Mouse (Mus musculus) kidney, embryonic 16.5 days (tissue): ENCODE results near the gene Vrk2. TPM values are rescaled to one million over a fixed set of nuclear protein-coding genes. Genes with fewer than 3 reads are reported as not detected.

Experiments used
- ATAC-seq: fragments of 200-750 bp; cut with Nextera tagmentation; 2 replicates; pipeline ENCODE4 v1.8.0; 2017; ENCODE audit warnings: moderate TSS enrichment; ENCODE audit not compliant: low FRiP score, low TSS enrichment
- H3K27ac ChIP-seq: fragments of 300-500 bp; sonication (generic); 2 replicates; pipeline ENCODE4 v1.5.1; 2014; ENCODE audit warnings: low read length
- H3K27me3 ChIP-seq: fragments of 300-500 bp; sonication (generic); 2 replicates; pipeline ENCODE4 v1.6.1; 2014; ENCODE audit warnings: low read length, control low read depth, mixed read lengths; ENCODE audit not compliant: insufficient read depth
- H3K36me3 ChIP-seq: fragments of 300-500 bp; sonication (generic); 2 replicates; pipeline ENCODE4 v1.6.1; 2014; ENCODE audit warnings: low read length, control low read depth, mixed read lengths; ENCODE audit not compliant: insufficient read depth
- H3K4me1 ChIP-seq: fragments of 300-500 bp; sonication (generic); 2 replicates; pipeline ENCODE4 v1.6.1; 2014; ENCODE audit warnings: low read length, control low read depth, mixed read lengths; ENCODE audit not compliant: insufficient read depth
- H3K4me2 ChIP-seq: fragments of 300-500 bp; sonication (generic); replicated peaks from 2 replicates; pipeline ENCODE4 v1.6.1; 2014; ENCODE audit warnings: low read depth, low read length
- H3K4me3 ChIP-seq: fragments of 300-500 bp; sonication (generic); 2 replicates; pipeline ENCODE4 v1.5.1; 2014; ENCODE audit warnings: mild to moderate bottlenecking, low read length
- H3K9ac ChIP-seq: fragments of 300-500 bp; sonication (generic); replicated peaks from 2 replicates; pipeline ENCODE4 v1.6.1; 2014; ENCODE audit warnings: low read length
- H3K9me3 ChIP-seq: fragments of 300-500 bp; sonication (generic); 2 replicates; pipeline ENCODE4 v1.6.1; 2016; ENCODE audit warnings: low read length, control low read depth
- WGBS: fragments of 180-500 bp; shearing (Covaris S2); extraction: QIAGEN DNeasy Blood & Tissue Kit; methylation state at CpG from one replicate; pipeline ENCODE4 v1.1.7; 2014; 5-methylcytosine and 5-hydroxymethylcytosine counted together
- polyA plus RNA-seq: library from polyadenylated mRNA; unstranded; fragments of >200 nt; fragmentation: Nextera tagmentation; extraction: Ambion mirVana; gene quantifications from 2 replicates; pipeline ENCODE4 v1.2.1, GENCODE M21; 2015

The Vrk2 gene
- polyA plus RNA-seq, 1 experiment from 2014 or later = 18.6 TPM

DNA sequence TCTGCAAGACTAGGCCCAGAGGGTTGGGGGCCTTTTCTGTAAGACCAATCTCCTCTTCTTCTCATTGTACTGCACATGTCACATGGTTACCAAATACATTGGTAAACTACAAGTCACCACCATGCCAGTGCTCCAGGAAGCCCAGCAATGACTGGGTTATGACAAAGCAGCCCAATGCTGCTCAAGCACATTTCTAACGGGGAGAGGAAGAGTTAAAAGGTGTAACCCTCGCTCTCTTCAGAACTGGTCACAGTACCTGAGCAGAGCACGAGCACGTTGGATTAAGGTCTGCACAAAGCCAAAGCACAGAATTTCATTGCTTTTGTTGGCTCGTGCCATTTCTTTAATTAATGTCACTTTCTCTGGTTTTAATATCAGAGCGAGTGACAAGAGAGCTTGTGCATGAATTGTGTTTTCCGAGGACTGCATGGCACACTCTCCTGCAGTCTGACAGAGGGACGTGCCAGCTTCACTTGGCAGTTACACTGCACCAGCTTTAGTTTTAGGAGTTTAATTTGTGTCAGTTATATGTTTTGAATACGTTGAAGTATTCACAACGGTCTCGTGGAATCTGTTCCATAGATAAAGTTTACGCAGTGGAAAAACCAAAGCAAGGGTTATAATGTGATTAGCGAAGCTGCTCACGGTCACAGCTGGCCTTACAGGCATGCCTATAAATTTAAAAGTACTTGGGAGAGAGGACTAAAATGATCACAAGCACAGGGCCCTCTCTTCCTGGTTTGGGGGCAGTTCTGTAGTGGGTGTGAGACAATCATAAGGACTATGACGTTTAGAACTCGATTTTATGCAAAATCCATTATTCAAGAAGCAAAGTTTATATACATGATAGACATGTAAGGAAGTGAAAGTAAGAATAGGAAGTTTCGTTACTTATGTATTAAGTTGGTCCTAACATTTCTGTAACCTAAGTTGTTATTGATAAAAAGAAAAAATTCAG is 8.1 kb downstream of the Vrk2 start:
- H3K9me3 ChIP-seq = no peaks in the 10 kb centered on the region
- WGBS = 56% methylated on average over 17 of the region's 17 CpGs

DNA sequence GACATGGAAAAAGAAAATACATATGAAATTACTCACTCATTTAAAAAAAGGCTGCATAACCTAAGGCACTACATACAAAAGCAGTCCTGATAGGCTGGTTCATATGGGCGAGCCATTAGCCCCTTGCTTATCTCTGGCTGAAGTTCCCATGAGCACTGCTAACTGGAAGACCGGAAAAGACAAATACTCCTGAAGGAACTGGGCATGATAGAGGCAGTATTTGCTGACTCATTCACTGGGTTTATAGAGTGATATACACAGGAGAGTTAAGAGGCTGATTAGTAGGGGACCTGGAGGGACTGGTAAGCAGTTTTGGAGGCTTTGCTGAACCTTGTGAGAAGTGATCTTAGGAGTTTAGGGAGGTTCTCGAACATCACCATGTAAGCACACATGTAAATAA is 42.2 kb downstream of the Vrk2 start:
- H3K27ac ChIP-seq = no peak overlapping the region
- ATAC-seq = no peak

More for the DNA sequence above, 8.1 kb downstream of the Vrk2 start:
- Histone ChIP-seq H3K27ac (no peak overlapping the region), H3K4me3 (no peak overlapping the region), H3K4me1 (no peaks in the 10 kb centered on the region; the same call in 1 of the 2 replicates), H3K27me3 (no peaks in the 10 kb centered on the region), H3K36me3 (no peaks in the 10 kb centered on the region), H3K9ac (no peak overlapping the region), H3K4me2 (no peak overlapping the region)
- ATAC-seq = no peak

DNA sequence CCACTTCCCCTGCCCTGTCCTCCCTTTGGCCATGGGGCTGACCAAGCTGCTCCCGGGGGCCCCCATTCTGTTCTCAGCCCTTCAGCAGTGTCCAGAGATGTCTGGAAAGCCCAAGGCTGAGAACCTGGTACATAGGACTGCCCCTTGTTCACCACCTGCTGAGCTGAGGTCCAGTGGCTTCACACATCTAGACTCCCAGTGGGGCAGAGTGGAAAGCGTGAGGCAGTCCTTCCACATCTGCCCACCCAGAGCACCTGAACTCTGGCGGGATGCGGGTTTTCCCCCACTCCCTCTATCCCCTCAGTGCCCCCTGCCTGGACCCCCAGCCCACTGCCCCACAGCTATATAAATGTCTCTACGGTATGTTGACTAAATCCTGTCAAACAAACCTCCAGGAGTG is 56.0 kb downstream of the Vrk2 start:
- no peak overlapping the region for H3K27ac ChIP-seq
- H3K9ac ChIP-seq = no peak overlapping the region
- no peaks in the 10 kb centered on the region for H3K27me3 ChIP-seq
- no peak for ATAC-seq
- no peak overlapping the region for H3K4me2 ChIP-seq
- no peaks in the 10 kb centered on the region for H3K4me1 ChIP-seq
- H3K4me3 ChIP-seq = no peak overlapping the region
- no peaks in the 10 kb centered on the region for H3K36me3 ChIP-seq
- WGBS = 85% methylated on average over 5 of the region's 5 CpGs
- no peaks in the 10 kb centered on the region for H3K9me3 ChIP-seq

More for the DNA sequence above, 42.2 kb downstream of the Vrk2 start:
- Histone ChIP-seq H3K9me3 (no peaks in the 10 kb centered on the region), H3K4me1 (no peaks in the 10 kb centered on the region), H3K4me2 (no peak overlapping the region), H3K36me3 (no peaks in the 10 kb centered on the region), H3K27me3 (no peaks in the 10 kb centered on the region), H3K9ac (no peak overlapping the region), H3K4me3 (no peak overlapping the region)
- 87% methylated on average over 3 of the region's 3 CpGs for WGBS

DNA sequence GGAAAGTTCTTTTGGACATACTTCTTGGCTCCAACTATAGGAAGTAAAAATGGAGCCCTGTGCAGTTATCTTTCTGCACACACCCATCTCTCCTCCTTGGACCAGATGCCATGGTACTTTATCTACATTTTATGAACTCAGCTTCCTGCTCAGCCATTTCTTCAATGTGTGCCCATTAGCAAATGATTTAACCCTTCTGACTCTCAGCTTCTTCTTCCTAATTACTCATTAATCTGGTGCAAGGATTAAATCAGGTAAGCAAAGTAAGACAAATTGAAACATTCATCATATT is 60.0 kb downstream of the Vrk2 start:
- Histone ChIP-seq H3K9me3 (no peaks in the 10 kb centered on the region), H3K4me2 (no peak overlapping the region), H3K27me3 (no peaks in the 10 kb centered on the region), H3K4me1 (no peaks in the 10 kb centered on the region), H3K27ac (no peak overlapping the region), H3K36me3 (no peaks in the 10 kb centered on the region), H3K4me3 (no peak overlapping the region), H3K9ac (no peak overlapping the region)
- ATAC-seq = no peak

DNA sequence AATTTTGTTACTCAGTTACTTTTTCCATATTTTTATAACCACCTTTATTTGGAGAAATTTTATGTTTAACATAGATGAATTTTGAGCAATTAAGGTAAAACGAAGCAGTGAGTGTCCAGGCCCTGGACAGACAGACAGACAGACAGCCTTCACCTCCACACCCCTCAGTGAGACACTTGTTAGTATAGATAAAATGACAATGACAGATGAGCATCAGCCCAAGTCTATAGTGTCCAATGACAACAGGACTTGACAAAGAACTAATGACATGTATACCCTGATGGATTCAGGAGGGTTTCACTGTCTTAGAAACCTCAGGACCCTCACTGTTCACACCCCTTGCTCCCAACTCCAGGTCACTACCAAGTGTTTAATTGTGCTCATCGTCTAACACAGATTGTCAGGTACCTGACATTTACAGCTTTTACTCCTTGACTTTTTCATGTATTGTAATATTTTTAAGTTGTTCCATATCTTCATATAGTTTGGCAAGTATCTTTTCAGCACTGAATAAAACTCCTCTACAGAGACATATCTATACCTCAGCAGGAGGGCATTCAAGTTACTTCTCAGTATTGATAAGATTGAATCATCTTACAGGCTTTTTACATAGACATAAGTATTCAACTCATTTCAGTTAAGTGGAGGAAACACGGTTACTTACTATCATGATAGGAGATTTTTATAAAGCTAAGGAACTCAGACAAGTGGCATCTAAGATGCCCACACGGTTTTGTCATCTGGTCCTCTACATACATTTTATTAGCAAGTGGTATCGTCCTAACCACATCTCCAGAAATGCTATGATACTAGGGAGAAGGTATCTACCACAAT is 60.6 kb downstream of the Vrk2 start:
- H3K9ac ChIP-seq = no peak overlapping the region
- no peak overlapping the region for H3K27ac ChIP-seq
- no peak overlapping the region for H3K4me2 ChIP-seq
- H3K27me3 ChIP-seq = no peaks in the 10 kb centered on the region
- no peak overlapping the region for H3K4me3 ChIP-seq
- ATAC-seq = no peak
- H3K4me1 ChIP-seq = no peaks in the 10 kb centered on the region
- WGBS = 87% methylated on average over 5 of the region's 5 CpGs
- H3K9me3 ChIP-seq = no peaks in the 10 kb centered on the region
- H3K36me3 ChIP-seq = no peaks in the 10 kb centered on the region

DNA sequence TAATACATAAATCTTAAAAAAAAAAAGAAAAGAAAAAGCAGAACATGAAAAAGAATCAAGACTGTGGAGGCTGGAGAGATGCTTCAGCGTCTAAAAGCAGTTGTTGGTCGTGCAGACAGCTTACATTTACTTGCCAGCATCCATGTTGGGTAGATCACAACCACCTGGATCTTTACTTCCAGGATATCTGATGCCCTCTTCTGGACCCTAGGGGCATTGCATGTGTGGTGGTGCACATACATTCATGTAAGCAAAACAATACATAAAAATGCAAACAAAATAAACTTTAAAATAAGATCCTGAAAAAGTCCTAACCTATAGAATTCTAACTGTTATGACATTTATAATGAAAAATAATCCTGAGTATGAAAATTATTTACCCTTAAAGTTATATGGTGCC is 66.9 kb downstream of the Vrk2 start:
- Histone ChIP-seq H3K4me3 (no peak overlapping the region), H3K27me3 (no peaks in the 10 kb centered on the region), H3K36me3 (no peaks in the 10 kb centered on the region), H3K27ac (no peak overlapping the region), H3K9ac (no peak overlapping the region), H3K4me2 (no peak overlapping the region), H3K9me3 (no peaks in the 10 kb centered on the region), H3K4me1 (no peaks in the 10 kb centered on the region)
- WGBS = 89% methylated on average over 2 of the region's 2 CpGs
- ATAC-seq = no peak

DNA sequence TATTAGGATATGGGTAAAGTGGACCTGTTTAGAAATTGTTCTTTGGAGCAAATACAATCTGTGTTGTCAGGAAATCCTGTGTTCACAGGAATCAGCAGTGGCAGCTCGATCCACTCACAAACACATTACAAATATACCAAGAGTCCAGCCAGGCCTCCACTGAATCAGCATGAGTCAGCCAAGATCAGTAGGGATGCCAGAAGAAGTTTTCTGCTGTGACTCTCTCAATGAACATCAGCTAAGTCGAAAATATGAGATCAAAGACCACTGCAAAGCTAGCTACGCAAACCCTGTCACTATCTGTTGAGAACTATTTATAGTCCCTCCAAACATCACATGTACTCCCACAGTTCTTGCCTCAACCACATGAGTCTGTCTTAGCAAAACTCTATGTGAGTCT is 74.8 kb downstream of the Vrk2 start:
- ATAC-seq = no peak
- no peaks in the 10 kb centered on the region for H3K4me1 ChIP-seq
- no peak overlapping the region for H3K4me3 ChIP-seq
- no peaks in the 10 kb centered on the region for H3K36me3 ChIP-seq
- WGBS = 82% methylated on average over 3 of the region's 3 CpGs
- no peak overlapping the region for H3K4me2 ChIP-seq
- no peak overlapping the region for H3K9ac ChIP-seq
- no peaks in the 10 kb centered on the region for H3K9me3 ChIP-seq
- H3K27ac ChIP-seq = no peak overlapping the region
- no peaks in the 10 kb centered on the region for H3K27me3 ChIP-seq

DNA sequence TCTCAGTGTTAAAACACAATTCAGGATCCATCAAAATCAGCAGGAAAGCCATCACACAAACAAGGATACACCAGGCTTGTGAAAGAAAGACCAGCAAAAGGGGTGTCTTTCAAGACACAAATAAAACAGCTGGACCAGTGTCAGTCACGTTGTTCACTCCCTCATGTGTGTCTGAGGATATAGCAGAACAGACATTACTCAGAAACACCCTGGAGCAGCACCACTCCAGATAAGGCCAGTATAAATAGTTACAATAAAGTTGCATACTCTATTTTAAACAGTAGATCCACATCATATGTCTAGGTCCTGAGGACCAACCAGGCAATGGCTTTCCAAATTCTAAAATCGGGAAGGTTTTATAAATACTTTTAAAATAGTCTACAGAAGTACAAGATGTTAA is 77.7 kb downstream of the Vrk2 start:
- WGBS = 79% methylated on average over 2 of the region's 2 CpGs
- Histone ChIP-seq H3K4me3 (no peak overlapping the region), H3K9me3 (no peaks in the 10 kb centered on the region), H3K9ac (no peak overlapping the region), H3K4me1 (no peaks in the 10 kb centered on the region), H3K27me3 (no peaks in the 10 kb centered on the region), H3K27ac (no peak overlapping the region), H3K4me2 (no peak overlapping the region), H3K36me3 (no peaks in the 10 kb centered on the region)
- no peak for ATAC-seq

DNA sequence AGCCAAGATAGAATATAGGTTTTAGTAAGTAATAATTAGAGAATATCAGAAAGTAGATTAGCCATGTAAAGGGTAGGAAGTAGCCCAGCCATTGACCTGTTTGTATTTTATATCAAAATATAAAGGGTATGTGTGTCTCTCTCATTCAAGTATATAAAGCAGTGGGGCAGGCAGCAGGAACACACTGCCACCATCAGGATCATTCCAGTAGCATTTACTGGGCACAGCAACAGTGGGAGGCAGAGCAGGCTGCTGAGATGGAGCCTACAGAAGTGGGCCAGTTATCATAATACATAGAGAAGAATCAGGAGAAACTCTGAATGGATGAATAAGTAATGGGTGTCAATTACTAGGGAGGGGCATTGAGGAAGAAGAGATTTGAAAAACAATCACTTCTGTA is 80.1 kb downstream of the Vrk2 start:
- ATAC-seq = no peak
- Histone ChIP-seq H3K4me3 (no peak overlapping the region), H3K4me1 (no peaks in the 10 kb centered on the region), H3K9ac (no peak overlapping the region), H3K4me2 (no peak overlapping the region), H3K36me3 (no peaks in the 10 kb centered on the region), H3K27ac (no peak overlapping the region), H3K27me3 (no peaks in the 10 kb centered on the region), H3K9me3 (no peaks in the 10 kb centered on the region)

DNA sequence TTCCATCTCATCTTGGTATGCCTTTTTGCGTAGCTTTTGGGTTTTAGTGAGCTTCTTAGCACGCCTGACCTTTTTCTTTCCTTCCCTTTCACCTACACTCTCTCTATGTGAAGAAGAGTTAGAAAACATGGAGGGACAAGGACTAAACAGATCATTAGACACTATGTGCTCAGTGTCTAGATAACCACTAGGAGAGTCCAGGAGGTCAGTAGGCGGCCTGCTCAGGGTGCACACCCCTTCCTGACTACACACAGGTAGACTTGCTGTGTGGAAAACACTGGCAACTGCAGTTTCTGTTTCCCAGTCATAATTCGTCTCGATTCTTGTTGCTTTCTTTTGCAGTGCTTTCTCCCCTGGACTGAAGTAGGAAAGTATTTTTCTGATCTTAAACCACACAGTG is 97.8 kb downstream of the Vrk2 start:
- Histone ChIP-seq H3K4me3 (no peak overlapping the region), H3K4me2 (no peak overlapping the region), H3K27me3 (no peaks in the 10 kb centered on the region), H3K27ac (no peak overlapping the region), H3K36me3 (no peaks in the 10 kb centered on the region), H3K9me3 (no peaks in the 10 kb centered on the region), H3K4me1 (no peaks in the 10 kb centered on the region), H3K9ac (no peak overlapping the region)
- WGBS = 88% methylated on average over 5 of the region's 5 CpGs
- no peak for ATAC-seq
